Mouse (Mus musculus) ES-Bruce4 (cell line): ENCODE results near the gene Dcaf5.

ENCODE experiments used
- CTCF ChIP-seq: IDR thresholded peaks from one replicate; pipeline ENCODE4 v1.8.1; 2011; ENCODE audit warnings: low read depth, low read length
- EP300 ChIP-seq: IDR thresholded peaks from 2 replicates; pipeline ENCODE4 v1.6.1; 2011; ENCODE audit warnings: low read depth, low read length; ENCODE audit not compliant: insufficient read depth
- POLR2A ChIP-seq: IDR thresholded peaks from one replicate; pipeline ENCODE4 v1.8.1; 2011; ENCODE audit warnings: low read length; ENCODE audit not compliant: insufficient read depth

GRCm38 (mm10) chr12:80434961-80435691, 1.3 kb downstream of the Dcaf5 start:
- TF ChIP-seq CTCF, result no peak
- no peak for TF ChIP-seq POLR2A
- TF ChIP-seq EP300, result no peak
